Mouse (Mus musculus): ENCODE measurements at regions not wholly inside any gene's neighbourhood (a gene's known extent, or its start where the extent isn't known, plus 50 kb on each side); places are given as distances from the start of the nearest gene placed in this dataset.

DNA sequence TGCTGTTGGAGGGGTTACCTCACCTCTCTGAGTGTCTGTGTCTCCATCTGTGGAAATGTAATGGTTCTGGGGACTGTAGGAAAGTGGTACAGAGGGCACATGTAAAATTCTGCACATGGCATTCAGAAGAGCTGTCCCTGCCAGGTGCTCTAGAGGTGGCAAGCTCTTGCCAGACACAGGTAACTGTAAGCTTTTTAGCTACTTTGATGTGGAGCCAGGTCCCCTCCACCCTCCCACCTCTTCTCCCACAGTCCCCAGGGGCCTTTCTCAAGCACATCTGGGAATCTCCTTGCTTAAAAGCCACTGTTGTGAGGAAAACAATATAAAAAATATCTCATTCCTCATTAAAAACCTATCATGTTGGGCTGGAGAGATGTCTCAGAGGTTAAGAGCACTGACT lies 63.4 kb upstream of the Lipc start:
- no peak for ATAC-seq (ENCODE audit: low FRiP score, low TSS enrichment)
- Histone ChIP-seq H3K9ac (ENCODE audit: low read length) (no peak overlapping the region), H3K4me2 (replicated peaks; ENCODE audit: low read depth) (no peak overlapping the region), H3K27me3 (ENCODE audit: control insufficient read depth, insufficient read depth, low read length) (no peaks in the 10 kb centered on the region), H3K9me3 (ENCODE audit: control insufficient read depth, low read length) (no peaks in the 10 kb centered on the region), H3K4me1 (replicated peaks; ENCODE audit: control insufficient read depth, insufficient read depth) (no peaks in the 10 kb centered on the region), H3K36me3 (ENCODE audit: control insufficient read depth, insufficient read depth, low read length) (no peaks in the 10 kb centered on the region), H3K4me3 (ENCODE audit: low read depth, low read length) (no peak overlapping the region), H3K27ac (replicated peaks) (no peak overlapping the region)
- TF ChIP-seq EP300 (optimal IDR thresholded peaks at IDR 0.05) (no peak), CTCF (IDR thresholded peaks at IDR 0.05; ENCODE audit: low read depth) (no peak)
- DNase-seq (ENCODE audit: low spot score) = no peak

DNA sequence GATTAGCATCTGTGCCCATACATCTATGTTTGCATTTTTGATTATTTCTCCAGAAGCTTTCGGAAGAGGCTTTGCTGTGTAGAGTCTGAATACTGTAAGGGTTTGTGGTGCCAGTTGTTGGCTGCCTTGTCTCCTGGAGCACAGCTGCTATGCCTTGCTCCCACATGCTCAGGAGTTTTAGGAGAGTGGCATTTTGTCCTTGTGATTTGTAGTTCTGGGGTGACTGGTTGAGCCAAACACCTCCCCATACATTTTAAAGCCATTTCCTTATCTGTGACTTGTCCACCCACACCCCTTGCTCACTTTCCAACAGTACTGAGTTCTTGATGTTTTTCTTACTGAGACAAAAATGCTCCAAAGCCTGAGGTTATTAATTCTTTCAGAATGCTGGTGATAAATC lies 60.4 kb upstream of the Lipc start:
- TF ChIP-seq EP300 (optimal IDR thresholded peaks at IDR 0.05) = no peak
- Histone ChIP-seq H3K27ac (replicated peaks) (no peak overlapping the region), H3K9ac (ENCODE audit: low read length) (no peak overlapping the region), H3K4me2 (replicated peaks; ENCODE audit: low read depth) (no peak overlapping the region), H3K27me3 (ENCODE audit: control insufficient read depth, insufficient read depth, low read length) (no peaks in the 10 kb centered on the region), H3K9me3 (ENCODE audit: control insufficient read depth, low read length) (no peaks in the 10 kb centered on the region), H3K36me3 (ENCODE audit: control insufficient read depth, insufficient read depth, low read length) (no peaks in the 10 kb centered on the region), H3K4me1 (replicated peaks; ENCODE audit: control insufficient read depth, insufficient read depth) (no peaks in the 10 kb centered on the region), H3K4me3 (ENCODE audit: low read depth, low read length) (no peak overlapping the region)
- ATAC-seq (ENCODE audit: low FRiP score, low TSS enrichment) (no peak), DNase-seq (ENCODE audit: low spot score) (no peak)
- 63% methylated on average over 1 of the region's 1 CpGs for WGBS

DNA sequence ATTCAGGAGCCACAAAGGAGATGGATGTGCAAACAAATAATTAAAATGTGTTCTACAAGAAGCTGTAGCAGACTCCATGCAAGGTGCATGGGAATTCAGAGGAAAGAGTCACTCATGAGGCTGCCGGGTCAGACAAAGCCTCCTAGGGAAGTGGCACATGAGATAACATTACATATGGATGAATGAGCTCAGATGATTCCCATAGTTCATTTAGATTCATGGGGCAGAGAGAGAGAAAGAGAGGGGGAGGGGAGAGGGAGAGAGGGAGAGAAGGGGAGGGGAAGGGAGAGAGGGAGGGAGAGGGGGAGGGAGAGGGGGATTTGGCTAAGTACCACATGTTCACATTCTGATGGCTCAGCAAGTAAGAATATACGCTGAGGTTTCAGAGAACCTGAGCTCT lies 52.6 kb upstream of the Lipc start:
- no peak overlapping the region for H3K4me2 ChIP-seq (replicated peaks; ENCODE audit: low read depth)
- 90% methylated on average over 2 of the region's 2 CpGs for WGBS

More for the DNA sequence above, 52.6 kb upstream of the Lipc start:
- TF ChIP-seq EP300 (optimal IDR thresholded peaks at IDR 0.05) = no peak
- TF ChIP-seq CTCF (IDR thresholded peaks at IDR 0.05; ENCODE audit: low read depth) = no peak
- H3K4me3 ChIP-seq (ENCODE audit: low read depth, low read length) = no peak overlapping the region
- H3K27ac ChIP-seq (replicated peaks) = no peak overlapping the region
- H3K9ac ChIP-seq (ENCODE audit: low read length) = no peak overlapping the region
- no peaks in the 10 kb centered on the region for H3K9me3 ChIP-seq (ENCODE audit: control insufficient read depth, low read length)
- no peaks in the 10 kb centered on the region for H3K4me1 ChIP-seq (replicated peaks; ENCODE audit: control insufficient read depth, insufficient read depth)
- DNase-seq (ENCODE audit: low spot score) (no peak), ATAC-seq (ENCODE audit: low FRiP score, low TSS enrichment) (no peak)
- no peaks in the 10 kb centered on the region for H3K36me3 ChIP-seq (ENCODE audit: control insufficient read depth, insufficient read depth, low read length)
- no peaks in the 10 kb centered on the region for H3K27me3 ChIP-seq (ENCODE audit: control insufficient read depth, insufficient read depth, low read length)
